Mouse (Mus musculus) MEL (cell line): ENCODE data around the gene Psat1. TPM values are rescaled to one million over a fixed set of nuclear protein-coding genes. Genes with fewer than 3 reads are reported as not detected.
A peak's percentile ranks its signal among the peaks of the same experiment; 100 is the strongest.

Experiments
- DNase-seq: peaks from one replicate; pipeline ENCODE4 v3.0.0; 2011; ENCODE audit warnings: low read depth, low spot score
- H3K27ac ChIP-seq: 2 replicates; pipeline ENCODE4 v1.5.1; 2012; ENCODE audit warnings: low read depth, mild to moderate bottlenecking, control low read depth, low read length, moderate library complexity; ENCODE audit not compliant: control insufficient read depth
- H3K27me3 ChIP-seq, 2 experiments: fragments of 150-350 bp in 1 of 2; sonication (generic) in 1 of 2; 2 replicates each; pipeline ENCODE4 v1.6.1; 2012; ENCODE audit warnings: low read length in 2 of 2, mild to moderate bottlenecking in 2 of 2, improper control_type of control experiment in 1 of 2, moderate library complexity in 1 of 2; ENCODE audit not compliant: insufficient read depth in 2 of 2, control insufficient read depth in 1 of 2
- H3K36me3 ChIP-seq, 2 experiments: 2 replicates each; pipeline ENCODE4 v1.6.1; 2012 to 2014; ENCODE audit warnings: low read length in 2 of 2, improper control_type of control experiment in 1 of 2, inconsistent platforms in 1 of 2, mild to moderate bottlenecking in 1 of 2; ENCODE audit not compliant: insufficient read depth in 2 of 2, control insufficient read depth in 1 of 2
- H3K4me1 ChIP-seq, 2 experiments: fragments of 150-350 bp in 1 of 2; sonication (generic) in 1 of 2; 2 replicates each; pipeline ENCODE4 v1.6.1; 2012; ENCODE audit warnings: low read length in 2 of 2, improper control_type of control experiment in 1 of 2, mild to moderate bottlenecking in 1 of 2; ENCODE audit not compliant: insufficient read depth in 2 of 2, control insufficient read depth in 1 of 2
- H3K4me3 ChIP-seq, 2 experiments: fragments of 150-350 bp in 1 of 2; sonication (generic) in 1 of 2; 2 replicates each; pipeline ENCODE4 v1.5.1; 2012; ENCODE audit warnings: low read depth in 2 of 2, low read length in 2 of 2, mild to moderate bottlenecking in 2 of 2, moderate library complexity in 2 of 2, control low read depth in 1 of 2, improper control_type of control experiment in 1 of 2; ENCODE audit not compliant: control insufficient read depth in 1 of 2, insufficient read depth in 1 of 2
- H3K79me2 ChIP-seq: 2 replicates; pipeline ENCODE4 v1.6.1; 2012; ENCODE audit warnings: mild to moderate bottlenecking, low read length, moderate library complexity; ENCODE audit not compliant: control insufficient read depth, poor library complexity, insufficient read depth
- H3K9ac ChIP-seq: 2 replicates; pipeline ENCODE4 v1.6.1; 2012; ENCODE audit warnings: low read depth, mild to moderate bottlenecking, control low read depth, low read length, moderate library complexity; ENCODE audit not compliant: control insufficient read depth, poor library complexity, severe bottlenecking
- H3K9me3 ChIP-seq: fragments of 150-350 bp; sonication (generic); replicated peaks from 2 replicates; pipeline ENCODE4 v1.6.1; 2012; ENCODE audit warnings: mild to moderate bottlenecking, low read length, improper control_type of control experiment, moderate library complexity; ENCODE audit not compliant: insufficient read depth
- BHLHE40 ChIP-seq: IDR thresholded peaks from 2 replicates; pipeline ENCODE4 v1.6.1; 2012; ENCODE audit warnings: low read depth, mild to moderate bottlenecking, inconsistent platforms, low read length, improper control_type of control experiment, borderline replicate concordance
- CHD1 ChIP-seq: IDR thresholded peaks from 2 replicates; pipeline ENCODE4 v1.6.1; 2012; ENCODE audit warnings: low read depth, mild to moderate bottlenecking, inconsistent platforms, low read length, improper control_type of control experiment
- GATA1 ChIP-seq: IDR thresholded peaks from 2 replicates; pipeline ENCODE4 v1.6.1; 2011; ENCODE audit warnings: low read depth, low read length, improper control_type of control experiment
- MYB ChIP-seq: IDR thresholded peaks from 2 replicates; pipeline ENCODE4 v1.6.1; 2011; ENCODE audit warnings: mild to moderate bottlenecking, low read depth, low read length, improper control_type of control experiment
- MYC ChIP-seq: IDR thresholded peaks from 2 replicates; pipeline ENCODE4 v1.6.1; 2011; ENCODE audit warnings: low read depth, mild to moderate bottlenecking, low read length, improper control_type of control experiment, moderate library complexity
- NELFE ChIP-seq: IDR thresholded peaks from 2 replicates; pipeline ENCODE4 v1.6.1; 2011; ENCODE audit warnings: low read depth, low read length, improper control_type of control experiment
- POLR2A ChIP-seq, 2 experiments: IDR thresholded peaks; 2 replicates each; pipeline ENCODE4 v1.6.1; 2011 to 2012; ENCODE audit warnings: low read length in 2 of 2, mild to moderate bottlenecking in 2 of 2, control low read depth in 1 of 2, improper control_type of control experiment in 1 of 2, low read depth in 1 of 2, moderate library complexity in 1 of 2; ENCODE audit not compliant: control insufficient read depth in 1 of 2, insufficient read depth in 1 of 2, poor library complexity in 1 of 2
- POLR2AphosphoS2 ChIP-seq: IDR thresholded peaks from 2 replicates; pipeline ENCODE4 v1.6.1; 2011; ENCODE audit warnings: low read length, improper control_type of control experiment
- RAD21 ChIP-seq: IDR thresholded peaks from 2 replicates; pipeline ENCODE4 v1.6.1; 2011; ENCODE audit warnings: mild to moderate bottlenecking, low read depth, low read length, improper control_type of control experiment
- RCOR1 ChIP-seq: IDR thresholded peaks from 2 replicates; pipeline ENCODE4 v1.6.1; 2012; ENCODE audit warnings: low read depth, mild to moderate bottlenecking, inconsistent platforms, low read length, improper control_type of control experiment
- SMC3 ChIP-seq: IDR thresholded peaks from 2 replicates; pipeline ENCODE4 v1.6.1; 2011; ENCODE audit warnings: low read depth, low read length, improper control_type of control experiment
- TBP ChIP-seq: IDR thresholded peaks from 2 replicates; pipeline ENCODE4 v1.8.0; 2011; ENCODE audit warnings: low read depth, low read length, improper control_type of control experiment
- TCF12 ChIP-seq: IDR thresholded peaks from 2 replicates; pipeline ENCODE4 v1.6.1; 2014; ENCODE audit warnings: low read depth, mild to moderate bottlenecking, inconsistent platforms, low read length, improper control_type of control experiment, moderate library complexity
- USF1 ChIP-seq: IDR thresholded peaks from 2 replicates; pipeline ENCODE4 v1.6.1; 2014; ENCODE audit warnings: low read depth, mild to moderate bottlenecking, inconsistent platforms, low read length, improper control_type of control experiment, moderate library complexity
- USF2 ChIP-seq, 2 experiments: IDR thresholded peaks; 2 replicates each; pipeline ENCODE4 v1.6.1; 2011 to 2012; ENCODE audit warnings: improper control_type of control experiment in 2 of 2, low read length in 2 of 2, borderline replicate concordance in 1 of 2, inconsistent platforms in 1 of 2, low read depth in 1 of 2, mild to moderate bottlenecking in 1 of 2; ENCODE audit not compliant: insufficient read depth in 1 of 2
- ZC3H11A ChIP-seq: IDR thresholded peaks from 2 replicates; pipeline ENCODE4 v1.6.1; 2012; ENCODE audit warnings: low read depth, mild to moderate bottlenecking, inconsistent platforms, low read length, improper control_type of control experiment
- ZKSCAN1 ChIP-seq: IDR thresholded peaks from 2 replicates; pipeline ENCODE4 v1.6.1; 2012; ENCODE audit warnings: low read depth, mild to moderate bottlenecking, inconsistent platforms, low read length, improper control_type of control experiment, moderate library complexity
- polyA plus RNA-seq, 2 experiments: library from polyadenylated mRNA; stranded (reverse) in 1 of 2; unstranded in 1 of 2; fragments of >175 nt in 1 of 2; fragments of >200 nt in 1 of 2; gene quantifications; 2 replicates each; pipeline versions ENCODE4 v1.2.1 to v1.2.4; 2012; ENCODE audit warnings: low replicate concordance in 2 of 2, low read depth in 1 of 2; ENCODE audit not compliant: insufficient read length in 2 of 2, insufficient read depth in 1 of 2, missing spikeins in 1 of 2
- total RNA-seq: library from RNA; depleted of rRNA; stranded (reverse); fragments of 300-350 nt; gene quantifications from 2 replicates; pipeline ENCODE4 v1.2.3, GENCODE M21; 2012; rRNA removed

Psat1 gene
- total RNA-seq, result 201 and 352 TPM in 2 replicates
- polyA plus RNA-seq, result 100 to 1,000 TPM; 484 to 552 TPM

- Histone ChIP-seq H3K4me3 (no peak within 1 kb of the TSS), H3K27me3 (no peaks in the 10 kb centered on the region), H3K9ac (no peak within 1 kb of the TSS)
- TF ChIP-seq GATA1 (no peak), RAD21 (no peak), NELFE (no peak), SMC3 (no peak), ZKSCAN1 (no peak), TCF12 (no peak), BHLHE40 (no peak), USF2 (IDR thresholded peaks at IDR 0.05; ENCODE audit: borderline replicate concordance in 1 of 2, insufficient read depth in 1 of 2, low read depth in 1 of 2, low read length in 2 of 2) (no peak)
- TF ChIP-seq, all 39 proteins: peak for 0
- H3K27ac ChIP-seq, result no peak within 1 kb of the TSS
- DNase-seq, result no peak
- no peaks in the 10 kb centered on the region for H3K9me3 ChIP-seq
- H3K79me2 ChIP-seq, result no peaks in the 10 kb centered on the region
- H3K36me3 ChIP-seq, result peaks cover 0 to 2% of the 10 kb centered on the region in 2 experiments; a peak in 1 of 4 replicates
- H3K4me1 ChIP-seq, result peaks cover 0 to 6% of the 10 kb centered on the region in 2 experiments; a peak in 2 of 4 replicates
Measured at GRCm38 (mm10) chr19:15947237-15947636, at the start of gene Psat1. TSS of gene Psat1 (minus strand) at chr19:15947337.

GRCm38 (mm10) chr19:15990102-15990501, 43.0 kb upstream of the Psat1 start:
- Histone ChIP-seq H3K79me2 (no peaks in the 10 kb centered on the region), H3K9ac (no peak overlapping the region), H3K4me1 (no peaks in the 10 kb centered on the region), H3K9me3 (no peaks in the 10 kb centered on the region), H3K27ac (no peak overlapping the region), H3K4me3 (no peak overlapping the region), H3K27me3 (no peaks in the 10 kb centered on the region), H3K36me3 (peaks cover 0 to 3% of the 10 kb centered on the region in 2 experiments; a peak in 1 of 4 replicates)
- no peak for TF ChIP-seq POLR2AphosphoS2
- no peak for TF ChIP-seq USF1
- TF ChIP-seq TCF12, result no peak
- no peak for TF ChIP-seq ZC3H11A
- no peak for TF ChIP-seq MYC
- TF ChIP-seq MYB, result no peak
- TF ChIP-seq CHD1, result no peak
- DNase-seq, result no peak

- peak overlapping the region; percentile 64 for H3K9ac ChIP-seq
- H3K27ac ChIP-seq, result no peak overlapping the region
- peak overlapping the region; percentile 81 to 92 for H3K4me3 ChIP-seq
- H3K27me3 ChIP-seq, result no peaks in the 10 kb centered on the region
- H3K9me3 ChIP-seq, result no peaks in the 10 kb centered on the region
- DNase-seq, result no peak
- peaks cover 0 to 4% of the 10 kb centered on the region in 2 experiments; a peak in 2 of 4 replicates for H3K4me1 ChIP-seq
- H3K36me3 ChIP-seq, result peaks cover 0 to 13% of the 10 kb centered on the region in 2 experiments; a peak in 2 of 4 replicates
- peak in 1 of 2 experiments; percentile 84; a peak in 1 of 4 replicates for TF ChIP-seq POLR2A (IDR thresholded peaks at IDR 0.05; ENCODE audit: control insufficient read depth in 1 of 2, insufficient read depth in 1 of 2, low read depth in 1 of 2, low read length in 2 of 2, poor library complexity in 1 of 2)
- TF ChIP-seq RCOR1, result no peak
- peak; percentile 80 for TF ChIP-seq TBP
- no peak for TF ChIP-seq ZC3H11A
- no peak for TF ChIP-seq GATA1
- no peak for TF ChIP-seq NELFE
- no peak for TF ChIP-seq RAD21
- peaks cover 16% of the 10 kb centered on the region for H3K79me2 ChIP-seq
Measured at GRCm38 (mm10) chr19:15985172-15985713, 38.1 kb upstream of the Psat1 start.
